Mouse (Mus musculus) spleen, adult 2 months (tissue): Measurements from ENCODE around the gene Spg20.

Experiments
- CTCF ChIP-seq: fragments of 200-500 bp; IDR thresholded peaks from 2 replicates; pipeline ENCODE4 v1.5.1; 2011; ENCODE audit warnings: mild to moderate bottlenecking, inconsistent platforms; ENCODE audit not compliant: insufficient read depth, insufficient read length, insufficient replicate concordance; ENCODE audit errors: extremely low read depth
- POLR2A ChIP-seq: fragments of 200-500 bp; IDR thresholded peaks from 2 replicates; pipeline ENCODE4 v1.6.1; 2011; ENCODE audit warnings: low read depth, low read length, inconsistent platforms

DNA sequence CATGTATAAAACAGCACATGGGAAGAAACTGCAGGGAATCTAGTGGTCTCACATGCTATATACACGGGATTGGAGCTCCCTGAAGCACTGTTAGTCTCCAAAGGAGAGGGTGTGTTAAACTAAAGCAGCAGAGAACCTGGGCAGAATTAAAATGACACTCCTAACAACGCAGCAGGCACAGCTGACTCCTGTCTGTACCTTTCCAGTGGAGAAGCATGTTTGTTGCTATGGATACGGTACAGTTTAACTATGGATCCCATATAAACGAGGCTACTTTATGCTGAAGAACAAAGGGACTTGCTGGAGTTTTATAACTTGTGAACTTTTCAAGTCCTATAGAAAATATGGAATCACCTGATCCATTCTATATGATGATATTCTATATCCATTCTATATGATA lies 51.6 kb downstream of the Spg20 start:
- TF ChIP-seq CTCF (no peak), POLR2A (no peak)
